8 mouse cellular contexts compared by ENCODE assay signal in the genomic region with DNA sequence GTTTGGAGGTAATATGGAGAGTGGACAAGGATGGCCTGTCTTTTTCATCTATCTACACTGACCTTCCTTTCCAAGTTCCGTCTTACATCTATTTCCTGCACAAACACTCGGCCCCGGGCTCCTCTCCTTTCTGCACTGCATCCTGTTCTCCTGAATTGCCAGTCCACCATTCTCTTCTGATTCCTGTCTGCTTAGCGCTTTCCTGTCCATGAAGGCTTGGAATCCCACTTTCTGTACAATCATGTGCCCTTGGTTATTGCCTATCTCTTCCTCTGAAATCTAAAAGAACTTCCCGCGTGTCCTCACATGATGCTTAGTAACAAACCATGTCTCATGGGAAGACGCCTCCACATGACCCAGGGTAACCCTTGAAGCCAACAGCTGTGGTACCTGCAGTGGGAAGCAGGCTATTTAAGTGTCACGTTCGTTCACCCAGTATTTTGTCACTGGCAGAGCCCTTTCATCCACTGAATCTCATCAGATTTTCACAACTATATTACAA.
DNase-seq lines count a peak whose midpoint lies in the region; ATAC-seq and TF ChIP-seq lines count a peak whose summit lies in the region.

No protein-coding gene starts in this region.

- no peak overlapping the region for H3K4me3 ChIP-seq in embryonic facial prominence, embryonic 13.5 days
- H3K4me3 ChIP-seq in embryonic facial prominence, embryonic 10.5 days = no peak overlapping the region
- H3K4me3 ChIP-seq in liver, adult 2 months (ENCODE audit: insufficient read depth, low read depth, low read length) = no peak overlapping the region
- no peak overlapping the region for H3K4me3 ChIP-seq in limb, embryonic 11.5 days (ENCODE audit: low read depth, low read length)
- no peak overlapping the region for H3K4me3 ChIP-seq in forebrain, embryonic 11.5 days (ENCODE audit: low read depth, low read length)
- no peak overlapping the region for H3K4me3 ChIP-seq in left cerebral cortex, adult 2 months

- H3K9ac ChIP-seq in embryonic facial prominence, embryonic 13.5 days = no peak overlapping the region
- H3K9ac ChIP-seq in liver, adult 2 months (ENCODE audit: low read depth, low read length) = no peak overlapping the region
- no peak overlapping the region for H3K9ac ChIP-seq in limb, embryonic 11.5 days (ENCODE audit: low read length)
- no peak overlapping the region for H3K9ac ChIP-seq in forebrain, embryonic 11.5 days (ENCODE audit: low read length)

- no peak for TF ChIP-seq CTCF in liver, adult 2 months (IDR thresholded peaks at IDR 0.05; ENCODE audit: low read depth, low read length)
- TF ChIP-seq CTCF in left cerebral cortex, adult 2 months (IDR thresholded peaks at IDR 0.05) = no peak

- peak overlapping the region; percentile 68 for H3K27ac ChIP-seq in embryonic facial prominence, embryonic 13.5 days
- H3K27ac ChIP-seq in embryonic facial prominence, embryonic 10.5 days (replicated peaks) = no peak overlapping the region
- H3K27ac ChIP-seq in liver, adult 2 months (replicated peaks; ENCODE audit: insufficient read depth, low read depth, low read length) = no peak overlapping the region
- H3K27ac ChIP-seq in limb, embryonic 11.5 days (replicated peaks; ENCODE audit: low read depth, low read length) = peak overlapping the region; percentile 77; the same call in 1 of the 2 replicates
- H3K27ac ChIP-seq in forebrain, embryonic 11.5 days (ENCODE audit: low read depth, low read length) = no peak overlapping the region
- H3K27ac ChIP-seq in left cerebral cortex, adult 2 months = no peak overlapping the region; the same call in 1 of the 2 replicates

- no peaks in the 10 kb centered on the region for H3K36me3 ChIP-seq in embryonic facial prominence, embryonic 13.5 days
- H3K36me3 ChIP-seq in embryonic facial prominence, embryonic 10.5 days (replicated peaks) = no peaks in the 10 kb centered on the region
- no peaks in the 10 kb centered on the region for H3K36me3 ChIP-seq in liver, adult 2 months (ENCODE audit: control insufficient read depth, insufficient read depth, low read length)
- H3K36me3 ChIP-seq in limb, embryonic 11.5 days (ENCODE audit: control insufficient read depth, insufficient read depth, low read length) = no peaks in the 10 kb centered on the region
- H3K36me3 ChIP-seq in forebrain, embryonic 11.5 days (ENCODE audit: control insufficient read depth, insufficient read depth, low read length) = no peaks in the 10 kb centered on the region

- H3K9me3 ChIP-seq in embryonic facial prominence, embryonic 13.5 days = no peaks in the 10 kb centered on the region
- no peaks in the 10 kb centered on the region for H3K9me3 ChIP-seq in embryonic facial prominence, embryonic 10.5 days
- no peaks in the 10 kb centered on the region for H3K9me3 ChIP-seq in limb, embryonic 11.5 days (ENCODE audit: control insufficient read depth, low read length)
- H3K9me3 ChIP-seq in forebrain, embryonic 11.5 days (ENCODE audit: control insufficient read depth, low read length) = no peaks in the 10 kb centered on the region

- no peak for DNase-seq in embryonic facial prominence, embryonic 10.5 days (ENCODE audit: low spot score)
- peak; percentile 34 for DNase-seq in liver, adult 2 months (ENCODE audit: extremely low read depth, low read depth, low spot score)
- no peak for DNase-seq in liver
- DNase-seq in limb, embryonic 11.5 days (ENCODE audit: low spot score) = no peak
- DNase-seq in forebrain, embryonic 11.5 days (ENCODE audit: low spot score) = no peak
- no peak for DNase-seq in left cerebral cortex, adult 2 months (ENCODE audit: extremely low spot score in 1 of 2, low spot score in 2 of 2)

- WGBS in embryonic facial prominence, embryonic 13.5 days = 70% methylated on average over 9 of the region's 9 CpGs
- 81% methylated on average over 9 of the region's 9 CpGs for WGBS in embryonic facial prominence, embryonic 10.5 days
- WGBS in liver, adult 2 months = 67% methylated on average over 9 of the region's 9 CpGs
- WGBS in limb, embryonic 11.5 days = 60% methylated on average over 9 of the region's 9 CpGs
- WGBS in forebrain, embryonic 11.5 days = 85% methylated on average over 9 of the region's 9 CpGs

- H3K27me3 ChIP-seq in embryonic facial prominence, embryonic 13.5 days = no peaks in the 10 kb centered on the region
- no peaks in the 10 kb centered on the region for H3K27me3 ChIP-seq in embryonic facial prominence, embryonic 10.5 days (replicated peaks; ENCODE audit: low read depth, poor library complexity, severe bottlenecking)
- no peaks in the 10 kb centered on the region for H3K27me3 ChIP-seq in liver, adult 2 months (ENCODE audit: control insufficient read depth, insufficient read depth, low read length)
- H3K27me3 ChIP-seq in limb, embryonic 11.5 days (ENCODE audit: control insufficient read depth, insufficient read depth, low read length) = no peaks in the 10 kb centered on the region
- H3K27me3 ChIP-seq in forebrain, embryonic 11.5 days (ENCODE audit: control insufficient read depth, insufficient read depth, low read length) = no peaks in the 10 kb centered on the region

- H3K79me2 ChIP-seq in liver, adult 2 months (ENCODE audit: control insufficient read depth, insufficient read depth, low read length) = no peaks in the 10 kb centered on the region

- no peak for ATAC-seq in embryonic facial prominence, embryonic 13.5 days (ENCODE audit: insufficient number of reproducible peaks, insufficient read depth, low FRiP score, low TSS enrichment, low read depth)
- ATAC-seq in limb, embryonic 11.5 days (ENCODE audit: insufficient number of reproducible peaks, low FRiP score, low TSS enrichment, low read depth) = no peak
- ATAC-seq in megakaryocyte progenitor cell, adult 5-6 weeks (replicated peaks; ENCODE audit: poor library complexity) = peak; percentile 6; the same call in 1 of the 2 replicates
- ATAC-seq in forebrain, embryonic 11.5 days (replicated peaks; ENCODE audit: low FRiP score) = no peak

- peaks cover 16% of the 10 kb centered on the region for H3K4me1 ChIP-seq in embryonic facial prominence, embryonic 13.5 days
- no peaks in the 10 kb centered on the region; the same call in 1 of the 2 replicates for H3K4me1 ChIP-seq in embryonic facial prominence, embryonic 10.5 days
- peaks cover 3% of the 10 kb centered on the region; the same call in 1 of the 2 replicates for H3K4me1 ChIP-seq in liver, adult 2 months (ENCODE audit: control insufficient read depth, insufficient read depth, low read length)
- 0 out of 2 replicates have a peak, but pooled peaks cover 4% of the 10 kb centered on the region for H3K4me1 ChIP-seq in limb, embryonic 11.5 days (ENCODE audit: control insufficient read depth, insufficient read depth, low read length)
- no peaks in the 10 kb centered on the region for H3K4me1 ChIP-seq in forebrain, embryonic 11.5 days (replicated peaks; ENCODE audit: control insufficient read depth, insufficient read depth, low read length)

- intact Hi-C loops in left cerebral cortex, adult 2 months (cut with DNase I) = loop anchor here (1.0 to 10.0 kb wide), 2 partner anchors 93 to 427 kb away; partner anchors contain the start of gene Scg5

- H3K4me2 ChIP-seq in embryonic facial prominence, embryonic 13.5 days = no peak overlapping the region
- no peak overlapping the region; the same call in 1 of the 2 replicates for H3K4me2 ChIP-seq in limb, embryonic 11.5 days (ENCODE audit: low read depth, severe bottlenecking)
- no peak overlapping the region for H3K4me2 ChIP-seq in forebrain, embryonic 11.5 days (ENCODE audit: low read depth, low read length, severe bottlenecking)

- TF ChIP-seq POLR2A in liver, adult 2 months (IDR thresholded peaks at IDR 0.05; ENCODE audit: extremely low read depth, insufficient read depth, low read length) = no peak

Comparison
In these comparisons a context has a peak if more than half of its experiments do, and no peak if none do; other contexts are left out.
1. H3K27ac ChIP-seq: peak in embryonic facial prominence, embryonic 13.5 days (single experiment) and limb, embryonic 11.5 days (single experiment); none in embryonic facial prominence, embryonic 10.5 days (single experiment), liver, adult 2 months (single experiment), forebrain, embryonic 11.5 days (single experiment) and left cerebral cortex, adult 2 months (single experiment).